Mouse (Mus musculus) megakaryocyte, embryonic 14.5 days (primary cell): ENCODE measurements at regions not wholly inside any gene's neighbourhood (a gene's known extent, or its start where the extent isn't known, plus 50 kb on each side); places are given as distances from the start of the nearest gene placed in this dataset.

Source experiments
- FLI1 ChIP-seq: IDR thresholded peaks from 2 replicates; pipeline ENCODE4 v1.6.1; 2012; ENCODE audit warnings: low read length, inconsistent platforms, mixed read lengths
- GATA1 ChIP-seq: IDR thresholded peaks from 3 replicates; pipeline ENCODE4 v1.6.1; 2012; ENCODE audit warnings: mixed read lengths, low read length, inconsistent platforms, borderline replicate concordance

DNA sequence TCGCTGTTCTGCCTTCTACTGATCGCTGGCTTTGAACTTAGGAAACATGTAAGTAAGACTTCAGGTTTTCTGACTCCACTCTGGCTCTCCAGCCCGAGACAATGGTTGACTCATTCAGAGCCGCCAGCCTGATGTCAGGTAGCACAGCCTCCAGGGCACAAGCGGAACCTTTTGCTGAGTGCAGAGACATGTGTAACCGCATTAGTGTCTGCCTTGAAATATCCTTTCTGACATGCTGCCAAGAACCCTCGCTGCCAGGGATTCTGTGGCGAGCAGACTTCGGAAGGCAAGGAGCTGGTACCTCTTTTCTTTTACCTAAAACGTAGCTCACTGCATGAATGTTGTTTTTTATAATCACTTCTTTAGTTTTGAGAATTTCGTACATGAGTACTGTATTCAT is 279.1 kb downstream of the Drd1 start:
- TF ChIP-seq GATA1 (no peak), FLI1 (no peak)
